Mouse (Mus musculus): ENCODE data around the gene Ccdc159. TPM values are rescaled to one million over a fixed set of nuclear protein-coding genes. Genes with fewer than 3 reads are reported as not detected.

Ccdc159 gene
- polyA plus RNA-seq, 1 experiment from 2014 or later = 3.5 TPM

DNA sequence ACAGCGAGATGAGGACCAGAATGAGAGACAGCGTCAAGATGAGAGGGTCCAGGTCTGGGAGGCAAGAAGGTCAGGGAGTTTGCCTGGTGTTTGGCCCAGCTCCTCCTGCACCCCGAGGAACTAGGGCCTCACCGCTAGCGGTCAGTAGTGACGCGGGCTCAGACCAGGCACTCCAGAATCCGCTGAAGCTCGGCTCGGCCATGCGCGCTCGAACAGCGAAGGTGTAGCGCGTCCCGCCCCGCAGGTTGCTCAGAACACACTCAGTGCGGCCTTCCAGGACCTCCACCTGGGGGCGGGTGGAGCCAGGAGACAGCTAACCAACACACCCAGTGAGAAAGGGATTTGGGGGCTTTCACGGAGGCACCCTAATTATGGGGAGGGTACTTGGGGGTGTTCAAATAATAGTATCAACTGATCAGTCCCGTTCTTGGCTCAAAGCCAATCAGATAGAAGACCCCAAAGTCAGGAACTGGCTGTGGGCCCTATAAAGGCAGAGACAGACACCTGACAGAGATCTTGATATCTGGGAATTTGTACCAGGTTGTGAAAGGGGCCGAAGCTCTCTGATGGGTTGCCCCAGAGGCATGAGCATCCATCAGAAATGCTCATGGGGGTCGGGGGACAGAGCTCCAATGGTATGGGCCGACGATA, 33.4 kb downstream of the Ccdc159 start:
- H3K4me2 ChIP-seq (ENCODE audit: low read depth, severe bottlenecking) = peak overlapping the region; percentile 22
- peaks cover 36% of the 10 kb centered on the region for H3K27me3 ChIP-seq (ENCODE audit: control insufficient read depth, insufficient read depth, low read length)
- ATAC-seq (ENCODE audit: insufficient number of reproducible peaks, low FRiP score, low TSS enrichment, low read depth) (no peak), DNase-seq (ENCODE audit: low spot score) (peak; percentile 51)
- 6% methylated on average over 26 of the region's 26 CpGs for WGBS
- H3K4me1 ChIP-seq (ENCODE audit: control insufficient read depth, insufficient read depth, low read length) = 0 out of 2 replicates have a peak, but pooled peaks cover 10% of the 10 kb centered on the region
- H3K27ac ChIP-seq (replicated peaks; ENCODE audit: low read depth, low read length) = no peak overlapping the region
- H3K4me3 ChIP-seq (ENCODE audit: low read depth, low read length) = no peak overlapping the region
- no peak overlapping the region for H3K9ac ChIP-seq (ENCODE audit: low read length)
- H3K9me3 ChIP-seq (ENCODE audit: control insufficient read depth, low read length) = no peaks in the 10 kb centered on the region
- peaks cover 6% of the 10 kb centered on the region; the same call in 1 of the 2 replicates for H3K36me3 ChIP-seq (ENCODE audit: control insufficient read depth, insufficient read depth, low read length)

DNA sequence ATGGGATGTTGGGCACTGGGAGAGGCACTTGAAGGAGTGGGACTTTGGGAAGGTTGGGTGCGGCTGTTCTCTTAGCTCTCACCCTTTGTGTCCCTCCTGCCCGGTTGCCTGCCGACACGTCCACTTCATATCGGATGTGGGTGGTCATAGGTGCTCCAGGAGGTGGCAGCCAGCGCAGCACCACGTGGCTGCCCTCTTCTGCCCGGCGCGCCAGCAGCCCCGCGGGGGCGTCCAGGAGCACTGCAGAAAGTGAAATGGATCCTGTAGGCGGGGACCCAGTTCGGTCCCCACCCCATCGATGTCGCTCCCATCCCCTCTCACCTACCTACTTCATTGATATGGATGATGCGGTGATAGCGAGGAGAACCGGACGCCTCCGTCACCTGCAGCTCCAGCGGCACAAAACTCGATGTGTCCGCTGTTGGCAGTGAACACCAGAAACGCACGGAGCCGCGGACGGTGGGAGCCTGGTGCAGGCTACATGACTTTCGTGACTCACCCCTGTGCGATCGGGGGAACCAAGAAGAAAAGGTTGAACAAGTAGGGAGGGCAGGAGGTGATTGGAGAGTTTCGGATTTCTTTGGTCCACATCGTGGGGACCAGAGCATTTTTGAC, 34.2 kb downstream of the Ccdc159 start:
- Histone ChIP-seq H3K27ac (replicated peaks; ENCODE audit: low read depth, low read length) (no peak overlapping the region), H3K9ac (ENCODE audit: low read length) (0 out of 2 replicates have a peak overlapping the region, but pooled peaks have one; percentile 5), H3K36me3 (ENCODE audit: control insufficient read depth, insufficient read depth, low read length) (peaks cover 6% of the 10 kb centered on the region; the same call in 1 of the 2 replicates), H3K4me2 (ENCODE audit: low read depth, severe bottlenecking) (peak overlapping the region; percentile 76), H3K9me3 (ENCODE audit: control insufficient read depth, low read length) (no peaks in the 10 kb centered on the region), H3K4me1 (ENCODE audit: control insufficient read depth, insufficient read depth, low read length) (0 out of 2 replicates have a peak, but pooled peaks cover 10% of the 10 kb centered on the region), H3K27me3 (ENCODE audit: control insufficient read depth, insufficient read depth, low read length) (peaks cover 36% of the 10 kb centered on the region), H3K4me3 (ENCODE audit: low read depth, low read length) (peak overlapping the region; percentile 38)
- peak; percentile 40 for DNase-seq (ENCODE audit: low spot score)
- WGBS = 1% methylated on average over 35 of the region's 35 CpGs
- no peak for ATAC-seq (ENCODE audit: insufficient number of reproducible peaks, low FRiP score, low TSS enrichment, low read depth)

DNA sequence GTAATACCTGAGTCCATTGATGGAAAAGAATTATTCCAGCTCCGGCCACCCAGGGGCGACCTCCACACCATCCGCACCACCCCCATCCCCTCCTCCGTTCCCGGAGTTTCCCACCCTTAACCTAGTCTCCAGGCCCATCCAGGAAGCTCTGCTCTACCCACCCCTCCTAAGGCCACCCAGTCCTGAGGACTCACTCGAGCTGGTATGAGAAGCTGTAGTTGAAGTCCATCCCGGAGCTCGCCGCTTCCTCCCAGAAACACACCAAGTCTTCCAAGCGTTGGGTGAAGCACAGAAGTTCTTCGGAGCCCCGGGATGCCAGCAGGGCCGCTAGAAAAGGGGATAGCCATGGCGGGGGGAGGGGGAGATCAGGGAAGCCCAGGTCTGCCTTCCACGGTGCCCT, 34.7 kb downstream of the Ccdc159 start:
- 0 out of 2 replicates have a peak, but pooled peaks cover 10% of the 10 kb centered on the region for H3K4me1 ChIP-seq (ENCODE audit: control insufficient read depth, insufficient read depth, low read length)
- H3K9ac ChIP-seq (ENCODE audit: low read length) = peak overlapping the region; percentile 27; the same call in 1 of the 2 replicates
- H3K27ac ChIP-seq (replicated peaks; ENCODE audit: low read depth, low read length) = no peak overlapping the region
- H3K4me3 ChIP-seq (ENCODE audit: low read depth, low read length) = peak overlapping the region; percentile 38
- ATAC-seq (ENCODE audit: insufficient number of reproducible peaks, low FRiP score, low TSS enrichment, low read depth) (no peak), DNase-seq (ENCODE audit: low spot score) (peak; percentile 49)
- H3K27me3 ChIP-seq (ENCODE audit: control insufficient read depth, insufficient read depth, low read length) = peaks cover 36% of the 10 kb centered on the region
- peak overlapping the region; percentile 76 for H3K4me2 ChIP-seq (ENCODE audit: low read depth, severe bottlenecking)
- WGBS = under 1% methylated on average over 14 of the region's 15 CpGs
- no peaks in the 10 kb centered on the region for H3K9me3 ChIP-seq (ENCODE audit: control insufficient read depth, low read length)
- peaks cover 6% of the 10 kb centered on the region; the same call in 1 of the 2 replicates for H3K36me3 ChIP-seq (ENCODE audit: control insufficient read depth, insufficient read depth, low read length)

DNA sequence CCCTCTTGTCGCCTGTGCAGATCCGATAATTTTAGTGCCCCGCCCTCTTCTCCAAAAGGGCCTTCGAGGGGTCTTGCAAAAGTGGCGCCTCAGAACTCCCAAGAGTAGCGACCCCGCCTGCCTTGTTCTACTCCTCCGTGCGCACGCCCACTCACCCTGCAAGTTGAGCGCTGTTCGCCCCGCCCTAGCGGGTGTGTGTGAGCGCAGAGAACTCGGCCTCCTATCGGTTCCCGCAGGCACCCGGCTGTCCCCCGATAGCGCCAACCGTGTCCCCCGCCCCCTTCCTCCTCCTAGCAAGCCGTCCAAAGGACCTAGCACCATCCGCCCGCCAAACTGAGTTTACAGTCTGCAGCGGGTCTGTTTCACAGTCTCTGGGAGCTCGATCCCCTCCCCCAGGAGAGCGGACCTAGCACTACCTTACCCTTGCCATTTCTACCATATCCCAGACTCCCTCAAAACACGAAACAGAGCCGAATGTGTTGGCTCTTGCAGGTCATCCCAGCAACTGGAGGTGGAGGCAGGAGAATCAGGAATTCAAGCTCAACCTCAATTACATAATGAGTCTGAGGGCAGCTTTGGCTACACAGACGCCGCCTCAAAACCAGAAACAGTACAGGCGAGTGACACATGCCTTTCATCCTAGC, 35.3 kb downstream of the Ccdc159 start:
- H3K4me3 ChIP-seq (ENCODE audit: low read depth, low read length) = peak overlapping the region; percentile 38
- H3K9me3 ChIP-seq (ENCODE audit: control insufficient read depth, low read length) = no peaks in the 10 kb centered on the region
- H3K9ac ChIP-seq (ENCODE audit: low read length) = peak overlapping the region; percentile 27; the same call in 1 of the 2 replicates
- WGBS = 3% methylated on average over 34 of the region's 34 CpGs
- peaks cover 6% of the 10 kb centered on the region; the same call in 1 of the 2 replicates for H3K36me3 ChIP-seq (ENCODE audit: control insufficient read depth, insufficient read depth, low read length)
- H3K27me3 ChIP-seq (ENCODE audit: control insufficient read depth, insufficient read depth, low read length) = peaks cover 36% of the 10 kb centered on the region
- H3K4me1 ChIP-seq (ENCODE audit: control insufficient read depth, insufficient read depth, low read length) = 0 out of 2 replicates have a peak, but pooled peaks cover 10% of the 10 kb centered on the region
- ATAC-seq (ENCODE audit: insufficient number of reproducible peaks, low FRiP score, low TSS enrichment, low read depth) (peak; percentile 74), DNase-seq (ENCODE audit: low spot score) (peak; percentile 79)
- H3K4me2 ChIP-seq (ENCODE audit: low read depth, severe bottlenecking) = peak overlapping the region; percentile 76
- H3K27ac ChIP-seq (replicated peaks; ENCODE audit: low read depth, low read length) = no peak overlapping the region

DNA sequence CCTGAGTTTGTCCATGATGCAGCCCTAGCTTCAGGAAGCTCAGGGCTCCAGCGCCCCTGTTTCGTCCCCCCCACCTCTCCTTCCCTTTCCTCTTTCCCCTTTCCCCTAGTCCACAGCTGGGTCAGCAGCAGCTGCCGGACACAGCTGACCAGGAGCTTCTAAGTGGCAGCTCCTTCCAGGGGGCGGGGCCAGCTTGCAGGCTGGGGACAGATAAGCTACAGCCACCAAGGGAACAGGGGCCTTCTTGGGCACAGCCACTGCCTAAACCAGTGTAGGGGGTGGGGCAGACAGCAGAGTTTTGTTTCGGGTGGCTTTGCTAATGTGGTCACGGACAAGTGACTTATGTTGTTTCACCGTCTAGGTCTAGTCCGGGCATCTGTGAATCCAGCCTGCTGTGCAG, 36.1 kb downstream of the Ccdc159 start, which contains the start of gene Epor:
Gene Epor (minus strand): TSS at position 90 of the 400 bp plus-strand sequence.
- Histone ChIP-seq H3K9ac (ENCODE audit: low read length) (no peak within 1 kb of the TSS; the same call in 1 of the 2 replicates), H3K9me3 (ENCODE audit: control insufficient read depth, low read length) (no peaks in the 10 kb centered on the region), H3K4me1 (ENCODE audit: control insufficient read depth, insufficient read depth, low read length) (0 out of 2 replicates have a peak, but pooled peaks cover 10% of the 10 kb centered on the region), H3K36me3 (ENCODE audit: control insufficient read depth, insufficient read depth, low read length) (peaks cover 4% of the 10 kb centered on the region; the same call in 1 of the 2 replicates), H3K27me3 (ENCODE audit: control insufficient read depth, insufficient read depth, low read length) (peaks cover 36% of the 10 kb centered on the region), H3K27ac (replicated peaks; ENCODE audit: low read depth, low read length) (no peak within 1 kb of the TSS), H3K4me2 (ENCODE audit: low read depth, severe bottlenecking) (peak within 1 kb of the TSS; percentile 76), H3K4me3 (ENCODE audit: low read depth, low read length) (peak within 1 kb of the TSS; percentile 38)
- WGBS = 18% methylated on average over 8 of the region's 8 CpGs
- ATAC-seq (ENCODE audit: insufficient number of reproducible peaks, low FRiP score, low TSS enrichment, low read depth) (0 out of 2 replicates have a peak, but pooled peaks have one; percentile 49), DNase-seq (ENCODE audit: low spot score) (peak; percentile 46)

DNA sequence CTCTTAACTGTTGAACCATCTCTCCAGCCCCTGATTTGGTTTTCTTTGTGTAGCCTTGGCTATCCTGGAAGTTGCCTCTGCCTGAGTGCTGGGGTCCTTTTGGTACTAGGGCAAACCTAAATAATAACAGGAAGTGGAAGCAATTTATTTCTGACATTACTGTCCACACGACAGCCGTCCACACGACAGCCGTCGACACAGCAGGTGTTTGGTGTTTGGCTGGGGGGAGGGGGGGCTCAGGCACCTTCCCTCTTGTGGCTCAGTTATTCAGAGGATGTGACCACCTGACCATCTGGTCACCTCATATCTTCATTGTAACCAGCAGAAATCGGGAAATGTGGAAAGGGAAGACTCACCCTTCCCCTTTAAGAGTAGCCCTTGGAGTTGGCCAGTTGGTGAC, 41.6 kb downstream of the Ccdc159 start:
- Histone ChIP-seq H3K9ac (ENCODE audit: low read length) (no peak overlapping the region), H3K27ac (replicated peaks; ENCODE audit: low read depth, low read length) (no peak overlapping the region), H3K4me1 (ENCODE audit: control insufficient read depth, insufficient read depth, low read length) (no peaks in the 10 kb centered on the region), H3K4me2 (ENCODE audit: low read depth, severe bottlenecking) (no peak overlapping the region), H3K9me3 (ENCODE audit: control insufficient read depth, low read length) (no peaks in the 10 kb centered on the region), H3K27me3 (ENCODE audit: control insufficient read depth, insufficient read depth, low read length) (no peaks in the 10 kb centered on the region), H3K4me3 (ENCODE audit: low read depth, low read length) (no peak overlapping the region), H3K36me3 (ENCODE audit: control insufficient read depth, insufficient read depth, low read length) (no peaks in the 10 kb centered on the region)
- ATAC-seq (ENCODE audit: insufficient number of reproducible peaks, low FRiP score, low TSS enrichment, low read depth) (no peak), DNase-seq (ENCODE audit: low spot score) (no peak)
- WGBS = 56% methylated on average over 6 of the region's 6 CpGs

DNA sequence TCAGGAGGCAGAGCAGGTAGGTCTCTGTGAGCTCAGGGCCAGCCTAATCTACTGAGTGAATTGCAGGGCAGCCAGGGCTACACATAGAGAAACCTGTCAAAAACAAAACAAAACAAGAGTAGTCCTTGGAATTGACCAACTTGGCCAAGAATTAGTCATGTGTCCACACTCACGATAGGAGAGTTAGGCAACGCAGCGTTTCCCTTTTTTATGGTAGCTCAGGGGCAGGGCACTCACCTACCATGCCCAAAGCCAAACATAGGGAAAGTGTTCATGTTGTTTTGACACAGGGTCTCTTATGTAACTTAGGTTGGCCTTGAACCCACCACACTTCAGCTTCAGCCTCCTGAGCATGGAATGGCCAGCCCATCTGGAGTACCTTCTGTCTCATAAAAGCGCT, 42.0 kb downstream of the Ccdc159 start:
- 94% methylated on average over 4 of the region's 4 CpGs for WGBS
- no peaks in the 10 kb centered on the region for H3K4me1 ChIP-seq (ENCODE audit: control insufficient read depth, insufficient read depth, low read length)
- H3K27ac ChIP-seq (replicated peaks; ENCODE audit: low read depth, low read length) = no peak overlapping the region
- no peaks in the 10 kb centered on the region for H3K9me3 ChIP-seq (ENCODE audit: control insufficient read depth, low read length)
- no peaks in the 10 kb centered on the region for H3K36me3 ChIP-seq (ENCODE audit: control insufficient read depth, insufficient read depth, low read length)
- DNase-seq (ENCODE audit: low spot score) = no peak
- no peak overlapping the region for H3K4me2 ChIP-seq (ENCODE audit: low read depth, severe bottlenecking)
- no peak for ATAC-seq (ENCODE audit: insufficient number of reproducible peaks, low FRiP score, low TSS enrichment, low read depth)
- no peak overlapping the region for H3K9ac ChIP-seq (ENCODE audit: low read length)
- H3K4me3 ChIP-seq (ENCODE audit: low read depth, low read length) = no peak overlapping the region
- H3K27me3 ChIP-seq (ENCODE audit: control insufficient read depth, insufficient read depth, low read length) = no peaks in the 10 kb centered on the region

DNA sequence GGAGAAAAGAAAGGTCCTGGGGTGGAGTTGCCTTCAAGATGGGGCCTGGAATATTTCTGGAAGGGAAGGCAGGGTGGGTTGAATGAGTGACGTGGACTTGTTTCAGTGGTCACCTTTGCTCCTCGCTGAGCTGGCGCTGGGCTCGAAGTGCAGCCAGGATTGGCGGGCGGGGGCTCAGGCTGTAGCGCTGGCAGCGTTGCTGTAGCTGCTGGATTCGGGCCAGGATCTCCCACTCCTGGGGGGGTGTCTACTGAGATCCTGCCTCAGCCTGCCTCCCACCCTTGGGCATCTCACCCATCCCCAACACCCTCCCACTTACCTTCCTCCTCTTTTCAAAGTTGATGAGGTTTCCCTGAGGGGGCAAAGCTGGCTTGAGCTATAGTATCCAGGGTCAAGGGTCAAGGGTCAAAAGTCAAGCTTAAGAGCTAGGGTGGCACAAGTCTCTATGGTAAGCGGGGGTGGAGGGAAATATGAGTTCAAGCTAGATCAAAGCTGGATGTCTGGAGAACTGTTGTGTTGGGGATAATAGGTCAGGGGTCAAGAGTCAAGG, 49.4 kb downstream of the Ccdc159 start:
- Histone ChIP-seq H3K27me3 (ENCODE audit: control insufficient read depth, insufficient read depth, low read length) (no peaks in the 10 kb centered on the region), H3K4me1 (ENCODE audit: control insufficient read depth, insufficient read depth, low read length) (no peaks in the 10 kb centered on the region), H3K36me3 (ENCODE audit: control insufficient read depth, insufficient read depth, low read length) (no peaks in the 10 kb centered on the region), H3K4me2 (ENCODE audit: low read depth, severe bottlenecking) (no peak overlapping the region), H3K27ac (replicated peaks; ENCODE audit: low read depth, low read length) (no peak overlapping the region), H3K9me3 (ENCODE audit: control insufficient read depth, low read length) (no peaks in the 10 kb centered on the region), H3K9ac (ENCODE audit: low read length) (no peak overlapping the region), H3K4me3 (ENCODE audit: low read depth, low read length) (no peak overlapping the region)
- 91% methylated on average over 10 of the region's 10 CpGs for WGBS
- ATAC-seq (ENCODE audit: insufficient number of reproducible peaks, low FRiP score, low TSS enrichment, low read depth) (no peak), DNase-seq (ENCODE audit: low spot score) (no peak)

Data from limb, embryonic 11.5 days (tissue).